Mouse (Mus musculus) kidney, postnatal 0 days (tissue): ENCODE results near the gene Slc12a3. TPM values are rescaled to one million over a fixed set of nuclear protein-coding genes. Genes with fewer than 3 reads are reported as not detected.

ENCODE experiments used
- ATAC-seq: fragments of 200-750 bp; cut with Nextera tagmentation; replicated peaks from 2 replicates; pipeline ENCODE4 v1.8.0; 2017; ENCODE audit warnings: low read depth, moderate number of reproducible peaks, moderate TSS enrichment, moderate library complexity; ENCODE audit not compliant: low FRiP score
- DNase-seq: peaks from one replicate; pipeline ENCODE4 v3.0.0-alpha.2; 2016; ENCODE audit warnings: low spot score
- H3K27ac ChIP-seq: fragments of 300-500 bp; sonication (generic); 2 replicates; pipeline ENCODE4 v1.5.1; 2014; ENCODE audit warnings: mild to moderate bottlenecking
- H3K27me3 ChIP-seq: fragments of 300-500 bp; sonication (generic); 2 replicates; pipeline ENCODE4 v1.6.1; 2014; ENCODE audit warnings: low read length, mixed read lengths; ENCODE audit not compliant: insufficient read depth
- H3K36me3 ChIP-seq: fragments of 300-500 bp; sonication (generic); 2 replicates; pipeline ENCODE4 v1.6.1; 2014; ENCODE audit warnings: low read length, mixed read lengths; ENCODE audit not compliant: insufficient read depth
- H3K4me1 ChIP-seq: fragments of 300-500 bp; sonication (generic); replicated peaks from 2 replicates; pipeline ENCODE4 v1.6.1; 2014; ENCODE audit warnings: antibody characterized with exemption, low read length, mixed read lengths; ENCODE audit not compliant: insufficient read depth
- H3K4me2 ChIP-seq: fragments of 300-500 bp; sonication (generic); 2 replicates; pipeline ENCODE4 v1.6.1; 2014; ENCODE audit warnings: mild to moderate bottlenecking, low read length, moderate library complexity, mixed read lengths
- H3K4me3 ChIP-seq: fragments of 300-500 bp; sonication (generic); replicated peaks from 2 replicates; pipeline ENCODE4 v1.5.1; 2014; ENCODE audit warnings: low read depth, low read length
- H3K9ac ChIP-seq: fragments of 300-500 bp; sonication (generic); 2 replicates; pipeline ENCODE4 v1.6.1; 2014; ENCODE audit warnings: low read depth, low read length
- H3K9me3 ChIP-seq: fragments of 300-500 bp; sonication (generic); replicated peaks from 2 replicates; pipeline ENCODE4 v1.6.1; 2016; ENCODE audit warnings: low read length, inconsistent platforms, mixed read lengths
- CTCF ChIP-seq: IDR thresholded peaks from 2 replicates; pipeline ENCODE4 v1.5.1; 2016; ENCODE audit warnings: antibody characterized with exemption, low read depth, mild to moderate bottlenecking, moderate library complexity
- WGBS: fragments of 180-500 bp; shearing (Covaris S2); extraction: QIAGEN DNeasy Blood & Tissue Kit; methylation state at CpG from one replicate; pipeline ENCODE4 v1.1.7; 2014; 5-methylcytosine and 5-hydroxymethylcytosine counted together
- polyA plus RNA-seq: library from polyadenylated mRNA; unstranded; fragments of >200 nt; fragmentation: Nextera tagmentation; extraction: Ambion mirVana; gene quantifications from 2 replicates; pipeline ENCODE4 v1.2.1, GENCODE M21; 2015

The Slc12a3 gene
- polyA plus RNA-seq, 1 experiment from 2014 or later = 44.6 TPM

DNA sequence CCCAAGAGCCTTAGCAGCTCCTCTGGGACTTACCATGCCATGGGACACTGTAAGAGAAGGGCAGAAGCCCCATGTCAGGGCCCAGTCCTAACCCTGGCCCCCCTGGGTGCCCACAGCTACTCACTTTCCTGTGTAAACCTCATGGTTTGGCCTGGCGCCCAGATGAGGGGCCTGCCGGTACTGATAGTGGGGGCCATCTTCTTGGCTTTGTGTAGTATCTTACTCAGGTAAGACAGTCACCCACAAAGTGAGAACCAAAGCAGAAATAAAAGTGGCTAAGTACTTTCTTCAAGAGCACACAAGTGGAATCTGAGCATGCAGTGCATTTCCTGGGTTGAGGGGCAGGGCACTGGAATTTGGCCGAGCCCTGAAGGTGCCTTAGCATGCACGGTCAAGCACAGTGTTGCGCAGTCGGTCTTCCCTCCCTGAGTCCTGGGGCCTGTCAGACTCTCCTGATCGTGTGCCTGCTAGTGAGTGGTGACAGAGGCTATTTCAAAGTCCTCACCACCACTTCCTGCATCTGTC, 21.9 kb upstream of the Slc12a3 start:
- no peak for ATAC-seq
- DNase-seq = no peak
- no peaks in the 10 kb centered on the region for H3K27me3 ChIP-seq
- H3K4me3 ChIP-seq = no peak overlapping the region
- H3K4me2 ChIP-seq = no peak overlapping the region
- peaks cover 35% of the 10 kb centered on the region for H3K36me3 ChIP-seq
- no peaks in the 10 kb centered on the region for H3K4me1 ChIP-seq
- no peak overlapping the region for H3K9ac ChIP-seq
- no peak overlapping the region for H3K27ac ChIP-seq
- no peak for TF ChIP-seq CTCF
- whole genome bisulfite sequencing = 74% methylated on average over 7 of the region's 7 CpGs
- no peaks in the 10 kb centered on the region for H3K9me3 ChIP-seq

GRCm38 (mm10) chr8:94307652-94308051, 21.3 kb upstream of the Slc12a3 start:
- Histone ChIP-seq H3K9ac (no peak overlapping the region), H3K27ac (no peak overlapping the region), H3K36me3 (peaks cover 38% of the 10 kb centered on the region), H3K9me3 (no peaks in the 10 kb centered on the region), H3K4me2 (no peak overlapping the region), H3K4me3 (no peak overlapping the region), H3K27me3 (no peaks in the 10 kb centered on the region), H3K4me1 (no peaks in the 10 kb centered on the region)
- TF ChIP-seq CTCF = no peak
- DNase-seq (no peak), ATAC-seq (no peak)
- 89% methylated on average over 9 of the region's 9 CpGs for WGBS

GRCm38 (mm10) chr8:94314069-94314468, 14.9 kb upstream of the Slc12a3 start:
- no peak for ATAC-seq
- H3K36me3 ChIP-seq = peaks cover 9% of the 10 kb centered on the region; the same call in 1 of the 2 replicates
- no peak overlapping the region for H3K4me2 ChIP-seq
- no peak overlapping the region for H3K9ac ChIP-seq
- no peak overlapping the region for H3K4me3 ChIP-seq
- no peaks in the 10 kb centered on the region for H3K4me1 ChIP-seq
- no peak for DNase-seq
- no peak for TF ChIP-seq CTCF
- H3K9me3 ChIP-seq = no peaks in the 10 kb centered on the region
- WGBS = 84% methylated on average over 2 of the region's 2 CpGs
- H3K27me3 ChIP-seq = no peaks in the 10 kb centered on the region
- H3K27ac ChIP-seq = no peak overlapping the region

DNA sequence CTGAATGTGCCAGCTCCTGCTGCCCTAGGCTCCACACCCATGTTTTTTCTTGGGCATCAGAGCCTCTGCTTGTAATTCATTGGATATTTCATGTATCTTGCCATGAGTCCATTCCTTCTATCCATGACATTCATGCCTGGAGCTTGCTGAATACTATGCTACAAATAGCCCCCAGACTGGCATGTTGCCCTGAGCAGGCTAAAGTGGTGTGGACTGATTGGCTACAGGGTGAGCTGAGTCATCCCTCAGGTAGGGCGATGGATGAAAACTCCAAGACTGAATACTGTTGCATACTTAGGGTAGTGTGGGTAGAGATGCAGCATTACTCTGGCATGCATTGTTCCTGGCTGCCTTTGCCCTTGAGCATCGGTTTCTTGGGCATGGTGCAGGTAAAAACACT, 11.8 kb upstream of the Slc12a3 start:
- DNase-seq = no peak
- Histone ChIP-seq H3K4me3 (no peak overlapping the region), H3K36me3 (peaks cover 1% of the 10 kb centered on the region; the same call in 1 of the 2 replicates), H3K9me3 (no peaks in the 10 kb centered on the region), H3K4me2 (no peak overlapping the region), H3K27me3 (no peaks in the 10 kb centered on the region), H3K9ac (no peak overlapping the region), H3K27ac (no peak overlapping the region), H3K4me1 (no peaks in the 10 kb centered on the region)
- WGBS = 91% methylated on average over 2 of the region's 2 CpGs
- TF ChIP-seq CTCF = no peak
- no peak for ATAC-seq

GRCm38 (mm10) chr8:94317691-94318090, 11.3 kb upstream of the Slc12a3 start:
- H3K9ac ChIP-seq = no peak overlapping the region
- ATAC-seq = no peak
- no peaks in the 10 kb centered on the region for H3K4me1 ChIP-seq
- H3K4me3 ChIP-seq = no peak overlapping the region
- no peaks in the 10 kb centered on the region for H3K9me3 ChIP-seq
- H3K27ac ChIP-seq = no peak overlapping the region
- TF ChIP-seq CTCF = no peak
- DNase-seq = no peak
- no peaks in the 10 kb centered on the region for H3K27me3 ChIP-seq
- H3K36me3 ChIP-seq = no peaks in the 10 kb centered on the region
- WGBS = 94% methylated on average over 2 of the region's 2 CpGs
- H3K4me2 ChIP-seq = no peak overlapping the region

GRCm38 (mm10) chr8:94320036-94320435, 9.0 kb upstream of the Slc12a3 start:
- H3K9ac ChIP-seq = no peak overlapping the region
- WGBS = 83% methylated on average over 2 of the region's 2 CpGs
- H3K36me3 ChIP-seq = no peaks in the 10 kb centered on the region
- no peak for DNase-seq
- H3K4me3 ChIP-seq = no peak overlapping the region
- no peaks in the 10 kb centered on the region for H3K9me3 ChIP-seq
- H3K27me3 ChIP-seq = no peaks in the 10 kb centered on the region
- H3K27ac ChIP-seq = no peak overlapping the region
- no peaks in the 10 kb centered on the region for H3K4me1 ChIP-seq
- ATAC-seq = no peak
- TF ChIP-seq CTCF = no peak
- no peak overlapping the region for H3K4me2 ChIP-seq

GRCm38 (mm10) chr8:94322083-94322482, 6.9 kb upstream of the Slc12a3 start:
- no peaks in the 10 kb centered on the region for H3K27me3 ChIP-seq
- no peaks in the 10 kb centered on the region for H3K36me3 ChIP-seq
- no peak overlapping the region for H3K4me2 ChIP-seq
- DNase-seq (no peak), ATAC-seq (no peak)
- no peak overlapping the region for H3K4me3 ChIP-seq
- TF ChIP-seq CTCF = no peak
- no peak overlapping the region for H3K27ac ChIP-seq
- H3K4me1 ChIP-seq = no peaks in the 10 kb centered on the region
- 64% methylated on average over 4 of the region's 4 CpGs for WGBS
- H3K9ac ChIP-seq = no peak overlapping the region
- H3K9me3 ChIP-seq = no peaks in the 10 kb centered on the region
